9 mouse cellular contexts compared by ENCODE assay signal in the genomic region with DNA sequence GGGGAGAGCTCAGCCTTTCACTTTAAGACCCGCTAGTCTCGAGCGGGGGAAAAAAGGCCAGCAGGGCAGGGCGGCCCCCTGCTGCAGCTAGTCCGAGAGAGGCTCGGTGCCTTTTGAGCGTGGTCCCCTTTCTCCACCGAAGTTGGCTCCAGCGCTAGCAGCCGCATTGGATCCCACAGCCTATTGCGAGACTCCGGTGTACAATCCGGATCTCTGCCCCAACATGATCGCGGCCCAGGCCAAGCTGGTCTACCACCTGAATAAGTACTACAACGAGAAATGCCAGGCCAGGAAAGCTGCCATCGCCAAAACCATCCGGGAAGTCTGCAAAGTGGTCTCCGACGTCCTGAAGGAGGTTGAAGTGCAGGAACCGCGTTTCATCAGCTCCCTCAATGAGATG. TPM values are rescaled to one million over a fixed set of nuclear protein-coding genes. Genes with fewer than 3 reads are reported as not detected.
A peak's percentile ranks its signal among the peaks of the same experiment; 100 is the strongest.
DNase-seq lines count a peak whose midpoint lies in the region; ATAC-seq lines count a peak whose summit lies in the region.
"Had no signal": no experiment of that assay in that cellular context is flagged by ENCODE, and none has a peak within 500 bp of the region (broad histone marks: within the 10 kb centered on the region; RNA-seq: fewer than 3 reads in every experiment).

No protein-coding gene starts in this region.

- H3K9me3 ChIP-seq in heart, embryonic 10.5 days, result no peaks in the 10 kb centered on the region
- H3K9me3 ChIP-seq in forebrain, embryonic 10.5 days, result no peaks in the 10 kb centered on the region
- H3K9me3 ChIP-seq in hindbrain, embryonic 14.5 days (ENCODE audit: control insufficient read depth, low read length), result no peaks in the 10 kb centered on the region

- peaks cover 85% of the 10 kb centered on the region for H3K27me3 ChIP-seq in heart, embryonic 10.5 days (ENCODE audit: insufficient read depth, poor library complexity, severe bottlenecking)
- peaks cover 98% of the 10 kb centered on the region for H3K27me3 ChIP-seq in forebrain, embryonic 10.5 days (ENCODE audit: poor library complexity, severe bottlenecking)
- peaks cover 17% of the 10 kb centered on the region for H3K27me3 ChIP-seq in hindbrain, embryonic 14.5 days (ENCODE audit: control insufficient read depth, insufficient read depth, low read length)
- H3K27me3 ChIP-seq: Patski had no signal

- DNase-seq in heart, embryonic 10.5 days (ENCODE audit: low spot score), result no peak
- no peak for DNase-seq in heart, postnatal 14 days
- DNase-seq in ES-CJ7 (ENCODE audit: low read depth, low spot score), result peak; percentile 17
- peak; percentile 60 for DNase-seq in forebrain, embryonic 10.5 days (ENCODE audit: extremely low spot score, low spot score)
- DNase-seq in hindbrain, embryonic 14.5 days (ENCODE audit: low spot score), result no peak
- no peak for DNase-seq in spleen, postnatal 10 days (ENCODE audit: low spot score in 2 of 2)

- H3K4me1 ChIP-seq in heart, embryonic 10.5 days, result peaks cover 29% of the 10 kb centered on the region
- peaks cover 68% of the 10 kb centered on the region for H3K4me1 ChIP-seq in forebrain, embryonic 10.5 days
- H3K4me1 ChIP-seq in hindbrain, embryonic 14.5 days (replicated peaks; ENCODE audit: control insufficient read depth, insufficient read depth, low read length), result peaks cover 37% of the 10 kb centered on the region

- H3K36me3 ChIP-seq in heart, embryonic 10.5 days, result no peaks in the 10 kb centered on the region
- H3K36me3 ChIP-seq in forebrain, embryonic 10.5 days (replicated peaks), result no peaks in the 10 kb centered on the region
- H3K36me3 ChIP-seq in hindbrain, embryonic 14.5 days (replicated peaks; ENCODE audit: control insufficient read depth, insufficient read depth), result no peaks in the 10 kb centered on the region
- no peaks in the 10 kb centered on the region for H3K36me3 ChIP-seq in macrophage (ENCODE audit: inconsistent target)

- peak overlapping the region; percentile 61 for H3K4me3 ChIP-seq in heart, embryonic 10.5 days
- peak overlapping the region; percentile 50 for H3K4me3 ChIP-seq in forebrain, embryonic 10.5 days
- peak overlapping the region; percentile 51 for H3K4me3 ChIP-seq in hindbrain, embryonic 14.5 days (replicated peaks; ENCODE audit: low read length)
- H3K4me3 ChIP-seq in macrophage (ENCODE audit: inconsistent target), result peak overlapping the region; percentile 43

- H3K27ac ChIP-seq in heart, embryonic 10.5 days, result peak overlapping the region; percentile 64
- peak overlapping the region; percentile 71 for H3K27ac ChIP-seq in forebrain, embryonic 10.5 days
- peak overlapping the region; percentile 99 for H3K27ac ChIP-seq in hindbrain, embryonic 14.5 days
- H3K27ac ChIP-seq in macrophage, result no peak overlapping the region

- intact Hi-C loops in heart, postnatal 14 days (cut with DNase I), result loop anchor here (10.0 kb wide), 1 partner anchor 258 kb away; no protein-coding TSS in a partner anchor

- peak overlapping the region; percentile 80 for H3K4me2 ChIP-seq in hindbrain, embryonic 14.5 days (replicated peaks)

- WGBS in heart, embryonic 10.5 days, result under 1% methylated on average over 22 of the region's 22 CpGs
- WGBS in forebrain, embryonic 10.5 days, result 0% methylated on average over 22 of the region's 22 CpGs
- WGBS in hindbrain, embryonic 14.5 days, result 3% methylated on average over 22 of the region's 22 CpGs
- under 1% methylated on average over 22 of the region's 22 CpGs for WGBS in macrophage (ENCODE audit: missing documents)

- no peak for ATAC-seq in hindbrain, embryonic 14.5 days (ENCODE audit: low FRiP score)
- no peak for ATAC-seq in activated CD4-positive, CD25-positive, alpha-beta regulatory T cell, adult 4 months
- ATAC-seq: Patski had no signal

- peak overlapping the region; percentile 96 for H3K9ac ChIP-seq in hindbrain, embryonic 14.5 days

- no peaks in the 10 kb centered on the region for H3K79me2 ChIP-seq in macrophage (ENCODE audit: inconsistent target)

RNA-seq across cellular contexts. Expression of gene Mab21l1, which starts 0.5 kb away (rescaled TPM):
- 4.0 and 4.1 TPM in 2 replicates for polyA plus RNA-seq in heart, embryonic 10.5 days (2016; fragmentation: Nextera tagmentation; extraction: Ambion mirVana)
- not detected for total RNA-seq in heart, postnatal 14 days (2021)
- polyA plus RNA-seq in forebrain, embryonic 10.5 days (2016; fragmentation: Nextera tagmentation; extraction: Ambion mirVana), result 6.9 and 7.2 TPM in 2 replicates
- polyA plus RNA-seq in hindbrain, embryonic 14.5 days (2014; fragmentation: Nextera tagmentation; extraction: Ambion mirVana), result 131 and 149 TPM in 2 replicates
- under 1 TPM in 1 of 26 experiments, not detected in 25; 0.85 TPM for total RNA-seq in macrophage (2018; cell fraction: chromatin; rRNA removed)
- not detected for total RNA-seq in macrophage (2018; cell fraction: cytosol; rRNA removed)
- total RNA-seq in macrophage (2018; cell fraction: nucleus; rRNA removed), result not detected
- not detected in 3 replicates for polyA plus RNA-seq in macrophage (2018)
- under 1 TPM in 1 of 2 experiments, not detected in 1; 0.26 TPM for polyA plus RNA-seq in activated CD4-positive, CD25-positive, alpha-beta regulatory T cell, adult 4 months (2017; shearing (Covaris generic))

Comparison
In these comparisons a context has a peak if more than half of its experiments do, and no peak if none do; other contexts are left out.
1. DNase-seq: peak in ES-CJ7 (single experiment) and forebrain, embryonic 10.5 days (single experiment); none in heart, embryonic 10.5 days (single experiment), heart, postnatal 14 days (0 of 2), hindbrain, embryonic 14.5 days (single experiment) and spleen, postnatal 10 days (0 of 2).
2. RNA of gene Mab21l1, which starts 0.5 kb away (polyA plus RNA-seq): 131 to 149 TPM in hindbrain, embryonic 14.5 days; 6.9 to 7.2 TPM in forebrain, embryonic 10.5 days, 4.0 to 4.1 TPM in heart, embryonic 10.5 days, 0.26 TPM in activated CD4-positive, CD25-positive, alpha-beta regulatory T cell, adult 4 months and not detected in macrophage; every median in the first group is over 10 times any median in the second.
3. Peak in every context shown above with its lines, with median percentiles within 50 percentile points of each other: H3K4me3 ChIP-seq.